Mouse (Mus musculus): ENCODE results near the gene Slc38a3.

Gene Slc38a3

GRCm38 (mm10) chr9:107665308-107665707 is 4.0 kb downstream of the Slc38a3 start:
- no peak for DNase-seq

- no peak for DNase-seq
Measured at GRCm38 (mm10) chr9:107663525-107663924, 5.8 kb downstream of the Slc38a3 start.

- DNase-seq = no peak
Measured at GRCm38 (mm10) chr9:107662342-107662741, 7.0 kb downstream of the Slc38a3 start.

- DNase-seq = no peak
Measured at GRCm38 (mm10) chr9:107660777-107661176, 8.6 kb downstream of the Slc38a3 start.

GRCm38 (mm10) chr9:107659961-107660360 is 9.4 kb downstream of the Slc38a3 start:
- DNase-seq = no peak

- no peak for DNase-seq
Measured at GRCm38 (mm10) chr9:107659551-107659950, 9.8 kb downstream of the Slc38a3 start.

- no peak for DNase-seq
Measured at GRCm38 (mm10) chr9:107658096-107658495, 11.2 kb downstream of the Slc38a3 start.

- no peak for DNase-seq
Measured at GRCm38 (mm10) chr9:107657144-107657543, 12.2 kb downstream of the Slc38a3 start.

GRCm38 (mm10) chr9:107654585-107654984 is 14.7 kb downstream of the Slc38a3 start:
- DNase-seq = no peak

GRCm38 (mm10) chr9:107653474-107653873 is 15.9 kb downstream of the Slc38a3 start:
- no peak for DNase-seq

- DNase-seq = no peak
Measured at GRCm38 (mm10) chr9:107650708-107651481, 18.4 kb downstream of the Slc38a3 start.

GRCm38 (mm10) chr9:107650225-107650624 is 19.1 kb downstream of the Slc38a3 start:
- no peak for DNase-seq

GRCm38 (mm10) chr9:107648767-107649166 is 20.6 kb downstream of the Slc38a3 start:
- DNase-seq = no peak

- DNase-seq = no peak
Measured at GRCm38 (mm10) chr9:107646975-107647374, 22.4 kb downstream of the Slc38a3 start.

- peak; percentile 68 to 74 for DNase-seq
Measured at GRCm38 (mm10) chr9:107645577-107645976, 23.8 kb downstream of the Slc38a3 start.

GRCm38 (mm10) chr9:107645153-107645510 is 24.2 kb downstream of the Slc38a3 start:
- no peak for DNase-seq

- DNase-seq = peak; percentile 88 to 92
Measured at GRCm38 (mm10) chr9:107644495-107645152, 24.7 kb downstream of the Slc38a3 start.

GRCm38 (mm10) chr9:107643544-107644214 is 25.7 kb downstream of the Slc38a3 start:
- no peak for DNase-seq

GRCm38 (mm10) chr9:107641666-107642065 is 27.7 kb downstream of the Slc38a3 start:
- DNase-seq = no peak

GRCm38 (mm10) chr9:107640257-107640772 is 29.0 kb downstream of the Slc38a3 start:
- peak; percentile 50 to 53 for DNase-seq

- DNase-seq = no peak
Measured at GRCm38 (mm10) chr9:107637070-107637469, 32.3 kb downstream of the Slc38a3 start.

GRCm38 (mm10) chr9:107635279-107636028 is 33.9 kb downstream of the Slc38a3 start, which contains the start of gene Gnai2:
Gene Gnai2 (minus strand): TSS chr9:107635367.
- DNase-seq = peak; percentile 99
